Comparison of ENCODE assay signal across 9 mouse cellular contexts in genomic region chr1:52763894-52764809, GRCm38 (mm10). TPM values are rescaled to one million over a fixed set of nuclear protein-coding genes. Genes with fewer than 3 reads are reported as not detected.
DNase-seq lines count a peak whose midpoint lies in the region; ATAC-seq and TF ChIP-seq lines count a peak whose summit lies in the region.
"Had no signal": no experiment of that assay in that cellular context is flagged by ENCODE, and none has a peak within 500 bp of the region (broad histone marks: within the 10 kb centered on the region; RNA-seq: fewer than 3 reads in every experiment).

No protein-coding gene starts in this region.

- no peaks in the 10 kb centered on the region for H3K36me3 ChIP-seq in spleen, adult 2 months (ENCODE audit: control insufficient read depth, insufficient read depth, low read length)
- no peaks in the 10 kb centered on the region for H3K36me3 ChIP-seq in macrophage (ENCODE audit: inconsistent target)
- no peaks in the 10 kb centered on the region for H3K36me3 ChIP-seq in midbrain, embryonic 14.5 days (ENCODE audit: control insufficient read depth, insufficient read depth, low read length)

- no peak overlapping the region for H3K27ac ChIP-seq in spleen, adult 2 months (ENCODE audit: insufficient read depth, low read length)
- peak overlapping the region; percentile 97 for H3K27ac ChIP-seq in macrophage
- H3K27ac ChIP-seq in midbrain, embryonic 14.5 days (replicated peaks; ENCODE audit: low read depth, low read length) = no peak overlapping the region

- no peaks in the 10 kb centered on the region for H3K27me3 ChIP-seq in spleen, adult 2 months (ENCODE audit: control insufficient read depth, insufficient read depth, low read length)
- no peaks in the 10 kb centered on the region for H3K27me3 ChIP-seq in midbrain, embryonic 14.5 days (ENCODE audit: control insufficient read depth, insufficient read depth, low read length)

- H3K9ac ChIP-seq in midbrain, embryonic 14.5 days (replicated peaks; ENCODE audit: low read length) = no peak overlapping the region
- H3K9ac ChIP-seq: lung, embryonic 14.5 days had no signal

- peak overlapping the region; percentile 5; the same call in 1 of the 2 replicates for H3K4me3 ChIP-seq in spleen, adult 2 months (ENCODE audit: extremely low read depth, insufficient read depth, insufficient read length)
- H3K4me3 ChIP-seq in macrophage (ENCODE audit: inconsistent target) = peak overlapping the region; percentile 12; the same call in 1 of the 2 replicates
- H3K4me3 ChIP-seq in midbrain, embryonic 14.5 days (replicated peaks; ENCODE audit: low read depth, low read length) = no peak overlapping the region

- no peaks in the 10 kb centered on the region for H3K79me2 ChIP-seq in macrophage (ENCODE audit: inconsistent target)

- H3K9me3 ChIP-seq in midbrain, embryonic 14.5 days (ENCODE audit: control insufficient read depth, low read length) = no peaks in the 10 kb centered on the region

- no peak for TF ChIP-seq POLR2A in spleen, adult 2 months (IDR thresholded peaks at IDR 0.05; ENCODE audit: low read depth, low read length)

- WGBS in spleen, adult 2 months = 37% methylated on average over 4 of the region's 4 CpGs
- 30% methylated on average over 4 of the region's 4 CpGs for WGBS in macrophage (ENCODE audit: missing documents)
- 79% methylated on average over 4 of the region's 4 CpGs for WGBS in midbrain, embryonic 14.5 days

- DNase-seq in adrenal gland, adult 2 months = peak; percentile 24
- DNase-seq in adrenal gland, postnatal 4 days (ENCODE audit: low spot score in 2 of 2) = no peak
- DNase-seq in spleen, adult 2 months (ENCODE audit: low read depth in 1 of 2, low spot score in 2 of 2) = no peak
- DNase-seq in spleen, postnatal 4 days (ENCODE audit: low spot score in 2 of 2) = no peak
- no peak for DNase-seq in right cerebral cortex, postnatal 36 days (ENCODE audit: low spot score in 2 of 2)
- DNase-seq in midbrain, embryonic 14.5 days = no peak
- no peak for DNase-seq in left cerebral cortex, adult 18-20 months (ENCODE audit: low spot score in 2 of 2)

- no peak for TF ChIP-seq CTCF in spleen, adult 2 months (IDR thresholded peaks at IDR 0.05; ENCODE audit: extremely low read depth, insufficient read depth, insufficient read length, insufficient replicate concordance)

- no peak for ATAC-seq in midbrain, embryonic 14.5 days (ENCODE audit: low FRiP score, low TSS enrichment)

- peaks cover 3% of the 10 kb centered on the region; the same call in 1 of the 2 replicates for H3K4me1 ChIP-seq in spleen, adult 2 months (ENCODE audit: control insufficient read depth, insufficient read depth, insufficient read length)
- H3K4me1 ChIP-seq in midbrain, embryonic 14.5 days (ENCODE audit: control insufficient read depth, insufficient read depth, low read length) = no peaks in the 10 kb centered on the region

- H3K4me2 ChIP-seq in midbrain, embryonic 14.5 days (ENCODE audit: low read length) = no peak overlapping the region
- H3K4me2 ChIP-seq: lung, embryonic 14.5 days had no signal

RNA-seq across cellular contexts. Expression of gene Mfsd6, which starts 36.9 kb away (rescaled TPM):
- total RNA-seq in adrenal gland, adult 2 months (2021) = 10 to 100 TPM; 15.2 to 22.5 TPM
- 7.9 and 8.5 TPM in 2 replicates for polyA plus RNA-seq in adrenal gland, adult 2 months (2012; rRNA removed)
- total RNA-seq in adrenal gland, postnatal 4 days (2021) = 10 to 100 TPM; 23.6 to 25.1 TPM
- 3.7 and 4.5 TPM in 2 replicates for polyA plus RNA-seq in spleen, adult 2 months (2012; rRNA removed)
- total RNA-seq in macrophage (2018; cell fraction: chromatin; rRNA removed) = 10 to 100 TPM in 18 of 26 experiments, 1 to 10 TPM in 8; 3.7 to 32.7 (median 11.6) TPM
- 10 to 100 TPM; 10.9 to 39.5 (median 20.8) TPM for total RNA-seq in macrophage (2018; cell fraction: cytosol; rRNA removed)
- 10 to 100 TPM; 11.8 to 57.1 (median 25.0) TPM for total RNA-seq in macrophage (2018; cell fraction: nucleus; rRNA removed)
- polyA plus RNA-seq in macrophage (2018) = 21.9 to 30.0 TPM (median 28.6 TPM) in 3 replicates
- polyA plus RNA-seq in midbrain, embryonic 14.5 days (2014; fragmentation: Nextera tagmentation; extraction: Ambion mirVana) = 10.3 and 12.0 TPM in 2 replicates
- 10 to 100 TPM; 83.3 to 84.2 TPM for total RNA-seq in left cerebral cortex, adult 18-20 months (2021)

RNA-seq across cellular contexts. Expression of gene Inpp1, which starts 53.3 kb away (rescaled TPM):
- total RNA-seq in adrenal gland, adult 2 months (2021) = 10 to 100 TPM; 20.9 to 21.4 TPM
- 4.3 TPM in 2 replicates for polyA plus RNA-seq in adrenal gland, adult 2 months (2012; rRNA removed)
- 10 to 100 TPM; 26.1 to 26.3 TPM for total RNA-seq in adrenal gland, postnatal 4 days (2021)
- polyA plus RNA-seq in spleen, adult 2 months (2012; rRNA removed) = 11.3 and 12.1 TPM in 2 replicates
- total RNA-seq in macrophage (2018; cell fraction: chromatin; rRNA removed) = 10 to 100 TPM in 21 of 26 experiments, 1 to 10 TPM in 5; 5.8 to 53.8 (median 21.6) TPM
- total RNA-seq in macrophage (2018; cell fraction: cytosol; rRNA removed) = 10 to 100 TPM in 14 of 26 experiments, 1 to 10 TPM in 12; 5.0 to 25.0 (median 12.8) TPM
- 10 to 100 TPM in 20 of 26 experiments, 1 to 10 TPM in 6; 6.0 to 36.9 (median 18.4) TPM for total RNA-seq in macrophage (2018; cell fraction: nucleus; rRNA removed)
- polyA plus RNA-seq in macrophage (2018) = 7.0 to 13.9 TPM (median 10.2 TPM) in 3 replicates
- polyA plus RNA-seq in midbrain, embryonic 14.5 days (2014; fragmentation: Nextera tagmentation; extraction: Ambion mirVana) = 22.6 and 28.2 TPM in 2 replicates
- 10 to 100 TPM; 38.1 to 43.3 TPM for total RNA-seq in left cerebral cortex, adult 18-20 months (2021)
